Mouse (Mus musculus) brain, embryonic 14.5 days (tissue): ENCODE measurements around the gene Cux1. TPM values are rescaled to one million over a fixed set of nuclear protein-coding genes. Genes with fewer than 3 reads are reported as not detected.

Experiments used
- DNase-seq: peaks from one replicate; pipeline ENCODE4 v3.0.0-alpha.2; 2011; ENCODE audit warnings: low read depth
- CTCF ChIP-seq: fragments of 200-500 bp; IDR thresholded peaks from 2 replicates; pipeline ENCODE4 v1.5.1; 2012; ENCODE audit warnings: inconsistent platforms, mild to moderate bottlenecking, moderate library complexity, borderline replicate concordance; ENCODE audit not compliant: insufficient read depth, insufficient read length; ENCODE audit errors: extremely low read depth
- POLR2A ChIP-seq: fragments of 200-500 bp; IDR thresholded peaks from 2 replicates; pipeline ENCODE4 v1.6.1; 2012; ENCODE audit warnings: mild to moderate bottlenecking, inconsistent platforms, borderline replicate concordance; ENCODE audit not compliant: poor library complexity, insufficient read depth, insufficient read length, severe bottlenecking; ENCODE audit errors: extremely low read depth
- polyA plus RNA-seq: library from polyadenylated mRNA; depleted of rRNA; stranded (reverse); fragments of >200 nt; gene quantifications from 2 replicates; pipeline ENCODE4 v1.2.3, GENCODE M21; 2012

Gene Cux1
- polyA plus RNA-seq, 1 experiment: 92.0 TPM

DNA sequence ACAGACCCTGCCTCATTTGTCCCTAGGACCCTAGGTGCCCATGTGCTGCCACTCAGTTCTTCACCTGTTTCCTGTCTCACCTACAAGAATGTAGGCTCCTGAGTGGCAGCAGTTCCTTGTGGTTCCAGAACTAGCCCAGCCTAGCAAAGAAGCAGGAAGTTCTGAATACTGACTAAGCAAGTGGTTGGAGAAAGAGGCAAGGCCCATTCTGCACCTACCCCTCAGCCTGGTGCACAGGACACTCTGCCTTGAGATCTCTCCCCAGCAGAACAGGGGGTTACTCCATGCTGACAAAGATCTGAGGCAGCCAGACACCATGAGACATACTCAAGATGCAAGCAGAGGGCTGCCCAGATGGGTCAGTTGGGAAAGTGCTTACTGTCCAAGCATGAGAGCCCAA lies 14.5 kb downstream of the Cux1 start:
- DNase-seq: no peak
- TF ChIP-seq POLR2A (no peak), CTCF (no peak)

DNA sequence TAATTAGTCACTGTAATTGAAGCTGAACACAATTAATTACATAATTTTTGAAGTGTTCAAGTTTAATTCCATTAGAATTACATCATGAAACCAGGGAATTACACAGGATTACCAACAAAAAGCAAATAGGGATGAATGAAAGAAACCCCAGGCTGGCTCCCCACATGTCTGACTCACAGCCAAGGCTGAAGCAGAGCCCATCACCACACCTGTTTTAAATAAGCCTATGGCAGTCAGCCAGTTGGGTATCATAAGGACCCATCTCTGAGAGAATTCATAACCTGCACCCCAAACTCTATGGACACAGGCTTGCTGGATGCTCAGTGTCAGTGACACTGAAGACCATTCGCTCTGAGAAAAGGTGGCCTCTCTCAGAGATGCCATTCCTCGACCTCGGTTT lies 15.2 kb downstream of the Cux1 start:
- DNase-seq: no peak
- no peak for TF ChIP-seq POLR2A
- no peak for TF ChIP-seq CTCF

DNA sequence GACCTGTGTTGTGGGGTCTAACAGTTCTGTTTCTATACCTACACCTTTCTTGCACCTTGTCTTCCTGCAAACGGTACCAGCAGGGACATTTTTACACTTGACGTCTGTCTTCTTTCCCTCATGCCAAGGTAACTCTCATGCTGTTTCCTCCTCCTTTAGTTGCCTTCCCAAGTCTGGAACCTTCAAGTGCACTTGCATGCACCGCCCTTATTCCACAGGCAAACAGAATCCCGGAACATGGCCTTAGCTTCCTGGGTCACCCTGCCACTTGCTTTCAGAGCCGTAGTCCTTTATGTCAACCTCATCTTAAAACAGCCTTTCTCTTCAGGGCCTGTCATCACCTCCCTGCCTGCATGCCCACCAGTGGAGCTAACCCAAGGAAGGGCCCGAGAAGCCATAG lies 15.7 kb downstream of the Cux1 start:
- DNase-seq: no peak
- TF ChIP-seq POLR2A (no peak), CTCF (no peak)

DNA sequence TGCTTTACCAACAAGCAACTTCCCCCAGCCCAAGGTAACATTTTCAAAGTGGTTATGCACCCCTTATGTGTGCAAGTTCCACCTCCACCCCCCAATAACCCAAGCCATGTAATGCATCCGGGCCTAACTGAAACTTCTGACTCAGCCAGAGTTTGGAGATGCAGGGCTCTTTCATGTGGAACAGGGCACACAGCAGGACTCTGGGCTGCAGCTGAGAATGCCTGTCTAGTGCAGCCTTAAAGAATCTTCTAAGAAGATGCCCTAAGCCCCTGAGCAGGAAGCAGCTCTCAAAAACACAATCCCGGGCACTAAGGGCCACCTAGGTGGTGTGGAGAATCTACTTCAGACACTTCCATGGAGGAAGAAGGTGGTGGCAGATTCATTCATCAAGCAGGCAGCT lies 16.6 kb downstream of the Cux1 start:
- TF ChIP-seq POLR2A: no peak
- no peak for TF ChIP-seq CTCF
- no peak for DNase-seq

- DNase-seq: peak; percentile 74
- no peak for TF ChIP-seq CTCF
- no peak for TF ChIP-seq POLR2A
Measured at GRCm38 (mm10) chr5:136548776-136549175, 18.5 kb downstream of the Cux1 start.

DNA sequence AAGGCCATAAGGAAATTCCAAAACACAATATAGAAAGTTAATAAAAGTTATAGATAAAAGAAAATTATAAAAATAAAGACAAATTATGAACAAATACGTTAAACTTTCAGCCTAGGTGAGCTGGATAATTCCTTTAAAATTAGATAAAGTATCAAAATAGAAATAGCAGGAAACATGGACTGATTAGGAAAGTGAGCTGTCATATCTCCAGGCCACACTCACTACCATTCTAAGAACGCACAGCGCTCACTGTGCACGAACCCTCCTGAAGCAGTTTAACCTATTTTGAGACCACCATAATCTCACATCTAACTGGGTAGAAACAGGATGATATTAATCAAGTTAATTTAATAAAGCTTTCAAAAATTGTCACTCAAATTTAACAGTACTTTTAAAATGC lies 22.2 kb downstream of the Cux1 start:
- no peak for DNase-seq
- TF ChIP-seq POLR2A (no peak), CTCF (no peak)

DNA sequence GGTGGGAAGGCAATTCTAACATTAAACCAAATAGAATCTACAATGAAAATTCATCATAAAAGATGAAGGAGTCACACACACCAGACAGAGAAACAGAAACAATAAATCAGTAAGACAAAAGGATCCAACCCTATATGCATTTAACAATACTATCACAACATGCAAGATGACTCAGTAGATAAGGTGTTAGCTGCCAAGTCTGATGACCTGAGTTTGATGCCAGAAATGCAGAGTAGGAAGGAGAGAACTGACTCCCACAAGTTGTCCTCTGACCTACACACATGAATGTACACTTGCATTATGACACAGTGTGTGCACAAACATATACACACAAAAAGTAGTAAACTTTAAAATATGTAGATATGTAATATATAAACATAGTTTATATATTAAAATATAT lies 24.1 kb downstream of the Cux1 start:
- DNase-seq: no peak
- TF ChIP-seq POLR2A (no peak), CTCF (no peak)

DNA sequence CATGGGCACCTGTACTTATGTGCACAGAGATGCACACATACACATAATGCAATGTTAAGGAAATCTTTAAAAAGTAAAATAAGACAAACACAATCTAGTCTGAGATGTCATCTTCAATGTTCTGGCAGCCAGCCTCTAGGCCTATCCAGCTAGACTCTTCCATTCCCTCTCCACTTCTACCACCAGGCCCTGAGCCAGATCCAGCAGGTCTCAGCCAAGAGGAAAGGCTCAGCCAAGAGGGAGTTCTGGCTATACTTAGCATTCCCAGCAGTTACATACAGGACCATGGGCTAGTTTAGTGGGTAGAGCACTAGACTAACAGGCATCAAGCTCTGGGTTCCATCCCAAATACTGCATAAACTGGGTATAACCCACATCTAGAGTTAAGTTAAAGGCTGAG lies 26.3 kb downstream of the Cux1 start:
- DNase-seq: peak; percentile 70
- no peak for TF ChIP-seq POLR2A
- no peak for TF ChIP-seq CTCF

- TF ChIP-seq POLR2A (no peak), CTCF (no peak)
- no peak for DNase-seq
Measured at GRCm38 (mm10) chr5:136540055-136540838, 27.0 kb downstream of the Cux1 start.

- DNase-seq: no peak
- TF ChIP-seq POLR2A (no peak), CTCF (no peak)
Measured at GRCm38 (mm10) chr5:136536753-136537152, 30.5 kb downstream of the Cux1 start.

DNA sequence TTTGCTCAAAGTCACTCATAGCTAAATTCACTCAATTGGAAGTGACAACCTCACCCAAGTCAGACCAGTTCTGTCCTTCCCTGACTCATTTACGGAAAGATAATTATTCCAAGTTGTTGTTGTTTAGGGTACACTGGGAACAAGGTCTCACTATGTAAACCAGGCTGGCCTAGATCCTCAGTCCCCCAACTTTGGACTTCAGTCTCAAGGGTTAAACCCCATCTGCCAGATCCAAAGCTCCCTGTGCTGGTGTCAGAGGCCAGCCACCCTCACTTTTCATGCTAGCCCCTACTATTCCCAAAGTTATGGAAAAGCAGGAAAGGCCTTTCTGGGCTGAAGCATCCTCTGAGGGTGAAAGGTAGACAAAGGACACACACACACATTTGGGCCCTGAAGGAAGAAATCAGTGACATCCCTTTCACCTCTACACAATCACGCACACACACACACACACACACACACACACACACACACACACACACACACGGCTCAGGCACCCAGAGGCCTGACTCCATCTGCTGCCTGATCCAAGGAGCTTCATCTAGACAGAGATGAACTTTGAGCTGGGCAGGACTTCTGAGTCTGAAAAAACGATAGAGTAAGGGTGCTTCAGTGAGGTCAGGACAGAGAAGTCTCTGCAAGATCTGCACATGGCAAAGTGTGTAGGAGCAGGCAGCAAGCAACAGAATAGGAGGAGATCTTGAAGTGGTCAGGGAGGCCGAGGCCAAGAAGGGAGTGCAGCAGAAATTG lies 31.1 kb downstream of the Cux1 start:
- no peak for DNase-seq
- TF ChIP-seq CTCF: no peak
- no peak for TF ChIP-seq POLR2A
